Mouse (Mus musculus): Measurements from ENCODE around the gene Madd. TPM values are rescaled to one million over a fixed set of nuclear protein-coding genes. Genes with fewer than 3 reads are reported as not detected.

Madd gene
- polyA plus RNA-seq, 1 experiment from 2014 or later, result 3.1 TPM

GRCm38 (mm10) chr2:91182016-91182404, 1.6 kb downstream of the Madd start:
- no peak for ATAC-seq
- H3K9me3 ChIP-seq (ENCODE audit: control insufficient read depth), result no peaks in the 10 kb centered on the region
- no peak for TF ChIP-seq CTCF (IDR thresholded peaks at IDR 0.05; ENCODE audit: low read depth)
- 12% methylated on average over 8 of the region's 8 CpGs for WGBS
- H3K4me2 ChIP-seq (replicated peaks; ENCODE audit: low read depth), result peak overlapping the region; percentile 98
- H3K27me3 ChIP-seq (replicated peaks; ENCODE audit: control insufficient read depth, insufficient read depth, low read length), result no peaks in the 10 kb centered on the region
- no peak overlapping the region for H3K27ac ChIP-seq (ENCODE audit: low read depth, low read length)
- H3K9ac ChIP-seq (ENCODE audit: low read depth, low read length), result peak overlapping the region; percentile 73; the same call in 1 of the 2 replicates
- peak overlapping the region; percentile 93 for H3K4me3 ChIP-seq (ENCODE audit: low read depth, low read length)
- H3K4me1 ChIP-seq (replicated peaks; ENCODE audit: control insufficient read depth, insufficient read depth, low read length), result no peaks in the 10 kb centered on the region; the same call in 1 of the 2 replicates
- H3K36me3 ChIP-seq (ENCODE audit: control insufficient read depth, insufficient read depth), result no peaks in the 10 kb centered on the region; the same call in 1 of the 2 replicates

GRCm38 (mm10) chr2:91180706-91181105, 2.9 kb downstream of the Madd start:
- Histone ChIP-seq H3K9ac (ENCODE audit: low read depth, low read length) (no peak overlapping the region), H3K27me3 (replicated peaks; ENCODE audit: control insufficient read depth, insufficient read depth, low read length) (no peaks in the 10 kb centered on the region), H3K4me1 (replicated peaks; ENCODE audit: control insufficient read depth, insufficient read depth, low read length) (no peaks in the 10 kb centered on the region; the same call in 1 of the 2 replicates), H3K4me3 (ENCODE audit: low read depth, low read length) (no peak overlapping the region), H3K9me3 (ENCODE audit: control insufficient read depth) (no peaks in the 10 kb centered on the region), H3K36me3 (ENCODE audit: control insufficient read depth, insufficient read depth) (peaks cover 11% of the 10 kb centered on the region), H3K4me2 (replicated peaks; ENCODE audit: low read depth) (no peak overlapping the region), H3K27ac (ENCODE audit: low read depth, low read length) (no peak overlapping the region)
- no peak for ATAC-seq
- WGBS, result 78% methylated on average over 5 of the region's 5 CpGs
- TF ChIP-seq CTCF (IDR thresholded peaks at IDR 0.05; ENCODE audit: low read depth), result no peak

GRCm38 (mm10) chr2:91179825-91180224, 3.8 kb downstream of the Madd start:
- no peak overlapping the region for H3K4me2 ChIP-seq (replicated peaks; ENCODE audit: low read depth)
- H3K9ac ChIP-seq (ENCODE audit: low read depth, low read length), result no peak overlapping the region
- ATAC-seq, result no peak
- no peaks in the 10 kb centered on the region for H3K9me3 ChIP-seq (ENCODE audit: control insufficient read depth)
- no peaks in the 10 kb centered on the region for H3K27me3 ChIP-seq (replicated peaks; ENCODE audit: control insufficient read depth, insufficient read depth, low read length)
- peaks cover 16% of the 10 kb centered on the region for H3K36me3 ChIP-seq (ENCODE audit: control insufficient read depth, insufficient read depth)
- H3K27ac ChIP-seq (ENCODE audit: low read depth, low read length), result no peak overlapping the region
- WGBS, result 46% methylated on average over 4 of the region's 4 CpGs
- no peak for TF ChIP-seq CTCF (IDR thresholded peaks at IDR 0.05; ENCODE audit: low read depth)
- H3K4me3 ChIP-seq (ENCODE audit: low read depth, low read length), result no peak overlapping the region
- H3K4me1 ChIP-seq (replicated peaks; ENCODE audit: control insufficient read depth, insufficient read depth, low read length), result no peaks in the 10 kb centered on the region; the same call in 1 of the 2 replicates

- Histone ChIP-seq H3K4me3 (ENCODE audit: low read depth, low read length) (no peak overlapping the region), H3K4me1 (replicated peaks; ENCODE audit: control insufficient read depth, insufficient read depth, low read length) (no peaks in the 10 kb centered on the region), H3K4me2 (replicated peaks; ENCODE audit: low read depth) (no peak overlapping the region), H3K36me3 (ENCODE audit: control insufficient read depth, insufficient read depth) (peaks cover 44% of the 10 kb centered on the region), H3K27me3 (replicated peaks; ENCODE audit: control insufficient read depth, insufficient read depth, low read length) (no peaks in the 10 kb centered on the region), H3K9ac (ENCODE audit: low read depth, low read length) (no peak overlapping the region), H3K9me3 (ENCODE audit: control insufficient read depth) (no peaks in the 10 kb centered on the region), H3K27ac (ENCODE audit: low read depth, low read length) (no peak overlapping the region)
- no peak for TF ChIP-seq CTCF (IDR thresholded peaks at IDR 0.05; ENCODE audit: low read depth)
- 58% methylated on average over 6 of the region's 6 CpGs for WGBS
- no peak for ATAC-seq
These were observed 7.4 kb downstream of the Madd start for GRCm38 (mm10) chr2:91176234-91176633.

GRCm38 (mm10) chr2:91175490-91175889, 8.1 kb downstream of the Madd start:
- Histone ChIP-seq H3K4me1 (replicated peaks; ENCODE audit: control insufficient read depth, insufficient read depth, low read length) (no peaks in the 10 kb centered on the region), H3K36me3 (ENCODE audit: control insufficient read depth, insufficient read depth) (peaks cover 44% of the 10 kb centered on the region), H3K9me3 (ENCODE audit: control insufficient read depth) (no peaks in the 10 kb centered on the region), H3K4me2 (replicated peaks; ENCODE audit: low read depth) (no peak overlapping the region), H3K4me3 (ENCODE audit: low read depth, low read length) (no peak overlapping the region), H3K9ac (ENCODE audit: low read depth, low read length) (no peak overlapping the region), H3K27ac (ENCODE audit: low read depth, low read length) (no peak overlapping the region), H3K27me3 (replicated peaks; ENCODE audit: control insufficient read depth, insufficient read depth, low read length) (no peaks in the 10 kb centered on the region)
- ATAC-seq, result no peak
- no peak for TF ChIP-seq CTCF (IDR thresholded peaks at IDR 0.05; ENCODE audit: low read depth)
- WGBS, result 92% methylated on average over 4 of the region's 4 CpGs

GRCm38 (mm10) chr2:91169587-91170322, 13.9 kb downstream of the Madd start:
- H3K36me3 ChIP-seq (ENCODE audit: control insufficient read depth, insufficient read depth), result peaks cover 59% of the 10 kb centered on the region
- no peaks in the 10 kb centered on the region for H3K27me3 ChIP-seq (replicated peaks; ENCODE audit: control insufficient read depth, insufficient read depth, low read length)
- H3K4me1 ChIP-seq (replicated peaks; ENCODE audit: control insufficient read depth, insufficient read depth, low read length), result no peaks in the 10 kb centered on the region
- H3K27ac ChIP-seq (ENCODE audit: low read depth, low read length), result no peak overlapping the region
- no peak overlapping the region for H3K9ac ChIP-seq (ENCODE audit: low read depth, low read length)
- no peaks in the 10 kb centered on the region for H3K9me3 ChIP-seq (ENCODE audit: control insufficient read depth)
- no peak overlapping the region for H3K4me3 ChIP-seq (ENCODE audit: low read depth, low read length)
- H3K4me2 ChIP-seq (replicated peaks; ENCODE audit: low read depth), result no peak overlapping the region
- WGBS, result 88% methylated on average over 25 of the region's 25 CpGs
- no peak for TF ChIP-seq CTCF (IDR thresholded peaks at IDR 0.05; ENCODE audit: low read depth)
- no peak for ATAC-seq

Data from intestine, postnatal 0 days (tissue).